Mouse (Mus musculus): ENCODE measurements around the gene Nfrkb.

Nfrkb gene

DNA sequence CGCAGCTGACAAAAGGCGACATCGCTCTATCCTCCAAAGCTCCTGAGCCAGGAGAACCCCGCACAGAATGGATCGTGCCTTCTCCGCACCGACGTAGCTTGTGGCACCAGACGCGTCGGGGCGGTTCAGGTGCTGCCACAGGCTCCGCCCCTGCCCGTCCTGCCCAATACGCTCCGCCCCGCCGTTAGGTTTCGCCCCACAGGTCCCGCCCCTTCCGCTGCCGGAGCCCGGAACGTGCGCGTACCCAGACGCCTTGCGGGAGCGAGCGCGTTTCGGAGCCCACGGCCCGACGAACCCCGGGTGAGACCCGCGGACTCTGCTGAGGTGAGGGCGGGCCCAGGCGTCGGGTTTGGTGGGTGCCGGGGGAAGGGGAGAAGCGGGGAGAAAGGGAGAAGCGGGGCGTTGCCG, at the start of gene Nfrkb:
Gene Nfrkb, plus strand, starts transcription at position 246 of the 408 bp plus-strand sequence.
- DNase-seq: peak; percentile 97

GRCm38 (mm10) chr9:31344289-31344831, 41.6 kb upstream of the Nfrkb start:
- DNase-seq: no peak

DNA sequence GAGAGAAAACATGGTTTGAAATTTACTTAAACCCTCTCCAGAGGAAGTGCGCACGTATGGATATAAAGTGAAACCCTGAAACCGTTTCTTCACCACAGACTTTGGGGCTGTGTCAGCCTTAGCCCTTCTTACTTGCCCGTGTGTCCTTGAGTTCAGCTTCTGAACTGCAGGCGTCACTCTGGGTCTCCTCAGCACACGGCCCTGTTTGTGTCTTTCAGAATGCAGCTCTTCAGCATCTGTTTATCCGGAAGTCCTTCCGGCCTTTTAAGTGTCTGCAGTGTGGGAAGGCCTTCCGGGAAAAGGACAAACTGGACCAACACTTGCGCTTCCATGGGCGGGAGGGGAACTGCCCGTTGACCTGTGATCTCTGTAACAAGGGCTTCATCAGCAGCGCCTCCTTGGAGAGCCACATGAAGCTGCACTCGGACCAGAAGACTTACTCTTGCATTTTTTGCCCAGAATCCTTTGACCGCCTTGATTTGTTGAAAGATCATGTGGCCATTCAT, 39.4 kb upstream of the Nfrkb start:
- DNase-seq: peak; percentile 26

DNA sequence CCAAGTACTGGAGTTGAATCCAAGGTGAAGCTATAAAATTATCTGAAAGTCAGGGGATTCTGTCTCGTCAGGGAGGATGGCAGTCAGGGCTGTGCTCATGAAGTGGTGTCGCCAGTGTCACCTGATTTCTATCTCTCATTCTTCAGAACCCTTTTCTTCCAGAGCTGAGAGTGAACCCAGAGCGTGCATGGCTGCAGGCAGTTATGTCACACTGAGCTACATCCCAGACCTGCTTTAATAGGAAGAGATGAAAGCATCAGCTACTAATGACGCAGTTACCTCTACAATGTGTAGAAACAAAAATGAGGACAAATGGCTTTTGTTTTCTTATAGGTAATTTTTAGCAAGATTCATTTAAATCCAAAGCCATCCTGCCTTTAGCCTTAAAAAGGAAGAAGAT, 37.5 kb upstream of the Nfrkb start:
- DNase-seq: no peak

DNA sequence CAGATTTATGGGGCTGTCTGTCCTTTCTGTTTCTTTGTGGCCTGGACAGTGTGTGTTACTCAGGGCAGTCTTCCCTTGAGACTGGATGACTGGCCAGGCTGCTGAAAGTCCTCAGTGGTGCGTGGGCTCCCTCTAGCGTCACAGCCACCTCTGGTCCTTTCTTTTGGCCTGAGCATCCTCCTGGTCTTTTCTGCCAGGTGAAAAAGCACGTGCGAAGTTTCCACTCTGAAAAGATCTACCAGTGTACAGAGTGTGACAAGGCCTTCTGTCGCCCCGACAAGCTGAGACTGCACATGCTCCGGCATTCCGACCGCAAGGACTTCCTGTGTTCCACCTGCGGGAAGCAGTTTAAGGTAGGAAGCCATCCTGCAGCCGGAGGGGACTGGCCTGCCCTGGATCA, 37.1 kb upstream of the Nfrkb start:
- DNase-seq: peak; percentile 87

- DNase-seq: no peak
Measured at GRCm38 (mm10) chr9:31352716-31353115, 33.3 kb upstream of the Nfrkb start.

GRCm38 (mm10) chr9:31353518-31353917, 32.5 kb upstream of the Nfrkb start:
- DNase-seq: no peak

GRCm38 (mm10) chr9:31354051-31354450, 31.9 kb upstream of the Nfrkb start:
- DNase-seq: no peak

GRCm38 (mm10) chr9:31363698-31364609, 22.0 kb upstream of the Nfrkb start:
- peak; percentile 47 for DNase-seq

DNA sequence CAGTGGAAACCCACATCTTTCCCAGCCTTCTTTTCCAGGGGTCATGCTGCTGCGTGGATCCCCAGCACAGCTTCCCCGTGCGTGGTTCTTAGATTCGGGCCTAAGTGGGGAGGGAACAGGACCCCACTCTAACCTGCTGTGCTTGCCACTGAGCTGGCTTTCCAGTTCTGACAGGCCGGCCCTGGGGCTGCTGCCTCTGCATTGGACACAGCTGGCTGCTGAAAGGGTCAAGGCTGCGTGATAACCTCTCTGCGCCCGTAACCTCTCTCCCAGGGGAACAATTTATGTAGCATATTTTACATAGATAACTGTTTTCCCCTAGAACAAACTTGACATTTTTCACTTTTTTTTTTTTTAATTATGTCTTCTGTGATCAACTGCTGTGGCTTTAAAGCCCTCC, 20.9 kb upstream of the Nfrkb start:
- peak; percentile 68 for DNase-seq

DNA sequence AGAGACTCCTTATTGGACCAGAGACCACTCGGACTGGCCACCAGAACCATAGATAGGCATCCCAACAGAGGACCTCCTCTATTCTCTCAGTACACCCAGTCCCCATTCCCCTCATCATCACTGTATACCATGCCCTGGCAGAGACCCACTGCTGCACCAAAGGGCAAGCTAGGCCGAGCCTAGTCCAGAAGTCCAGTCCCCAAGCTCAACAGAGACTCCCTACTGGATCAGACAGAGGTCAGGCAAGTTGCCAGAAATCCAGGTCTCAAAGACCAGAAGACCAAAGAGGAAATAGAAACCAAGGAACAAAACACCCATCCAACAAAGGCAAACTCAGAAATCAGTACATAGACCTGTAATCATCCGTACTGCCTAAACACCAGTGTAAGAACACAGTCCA, 14.3 kb upstream of the Nfrkb start:
- no peak for DNase-seq

GRCm38 (mm10) chr9:31376661-31377060, 9.3 kb upstream of the Nfrkb start:
- DNase-seq: no peak

DNA sequence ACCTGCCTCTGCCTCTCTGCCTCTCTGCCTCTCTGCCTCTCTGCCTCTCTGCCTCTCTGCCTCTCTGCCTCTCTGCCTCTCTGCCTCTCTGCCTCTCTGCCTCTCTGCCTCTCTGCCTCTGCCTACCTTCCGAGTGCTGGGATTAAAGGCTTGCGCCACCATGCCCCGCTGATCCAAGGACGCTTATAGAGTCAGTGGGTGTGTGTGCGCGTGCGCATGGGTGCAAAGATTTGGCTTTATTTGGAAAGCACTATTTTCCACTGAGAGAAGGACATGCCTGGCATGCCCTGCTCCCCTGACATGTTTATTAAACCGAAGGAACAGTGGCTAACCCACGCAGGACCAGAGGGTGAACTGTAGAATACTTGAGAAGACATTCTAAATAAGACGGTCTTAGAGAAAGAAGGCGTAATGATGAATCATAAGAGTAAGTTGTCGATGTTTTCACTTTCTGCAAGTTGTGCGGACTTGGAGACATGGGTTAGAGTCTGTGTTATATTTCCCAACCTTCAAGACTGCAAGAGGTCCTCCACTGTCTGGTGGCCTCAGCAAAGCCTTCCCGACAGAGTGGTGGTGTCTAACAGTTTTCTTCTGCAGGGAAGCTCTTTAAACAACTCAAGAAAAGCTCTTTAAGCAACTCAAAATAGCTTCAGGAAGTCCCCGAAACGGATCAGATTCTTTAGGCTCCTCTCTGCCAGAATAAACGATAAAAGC, 1.0 kb upstream of the Nfrkb start:
- no peak for DNase-seq

- no peak for DNase-seq
Measured at GRCm38 (mm10) chr9:31385500-31385869, 507 bp upstream of the Nfrkb start.

- DNase-seq: no peak
Measured at GRCm38 (mm10) chr9:31386368-31387180, 582 bp downstream of the Nfrkb start.

DNA sequence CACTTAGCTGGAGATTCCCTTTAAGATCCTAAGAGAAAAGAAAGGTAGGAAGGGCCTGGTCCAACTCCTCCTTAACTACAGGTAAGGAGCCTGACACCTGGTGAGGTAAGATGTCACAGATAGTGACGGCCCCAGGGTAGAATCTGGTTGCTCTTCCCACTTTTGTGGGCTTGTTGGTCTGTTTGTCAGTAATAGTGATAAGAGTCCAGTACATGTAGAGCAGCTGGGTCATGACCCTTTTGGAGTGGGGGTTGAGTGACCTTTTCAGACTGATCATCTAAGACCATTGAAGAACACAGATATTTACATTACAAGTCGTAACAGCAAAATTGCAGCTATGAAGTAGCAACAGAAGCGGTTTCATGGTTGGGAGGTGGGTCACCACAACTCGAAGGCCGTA, 1.2 kb downstream of the Nfrkb start:
- no peak for DNase-seq

GRCm38 (mm10) chr9:31400441-31400840, 14.4 kb downstream of the Nfrkb start:
- peak; percentile 87 for DNase-seq

GRCm38 (mm10) chr9:31404311-31404710, 18.3 kb downstream of the Nfrkb start:
- DNase-seq: no peak

- DNase-seq: peak; percentile 59
Measured at GRCm38 (mm10) chr9:31405217-31405616, 19.2 kb downstream of the Nfrkb start.

DNA sequence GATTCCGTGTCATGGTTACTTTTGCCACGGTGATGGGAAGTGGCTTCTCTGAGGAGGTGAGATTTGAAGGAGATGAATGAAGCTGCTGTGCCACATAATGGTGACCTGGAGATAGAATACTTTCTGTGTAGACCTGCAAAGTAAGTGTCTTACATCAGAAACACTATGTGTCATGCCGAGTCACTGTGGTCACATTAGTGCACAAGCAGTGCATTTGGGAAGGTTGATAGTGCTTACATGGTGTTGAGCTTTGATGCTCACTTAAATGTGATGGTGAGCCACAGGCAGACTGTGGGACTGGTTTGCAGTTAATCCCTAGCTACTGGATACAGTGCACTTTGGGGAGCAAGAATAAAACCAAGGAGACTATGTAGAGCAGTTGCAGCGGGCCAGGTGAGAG, 26.2 kb downstream of the Nfrkb start:
- no peak for DNase-seq

DNA sequence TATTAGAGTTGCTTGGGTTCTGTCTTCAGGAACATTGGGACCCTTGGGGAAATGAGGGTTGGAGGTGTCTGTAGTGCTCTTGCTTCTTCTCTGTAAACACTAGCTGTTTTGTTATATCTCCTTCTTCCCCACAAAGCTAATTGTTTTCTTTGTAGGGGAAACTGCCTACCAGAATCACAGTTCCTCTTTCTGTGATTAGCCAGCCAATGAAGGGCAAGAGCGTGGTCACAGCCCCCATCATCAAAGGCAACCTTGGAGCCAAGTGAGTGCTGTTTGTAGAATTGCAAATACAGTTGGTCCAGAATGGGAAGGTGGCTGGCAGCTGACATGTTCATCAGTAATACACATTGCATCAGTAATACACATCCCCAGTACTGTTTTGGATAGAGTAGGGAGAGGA, 32.8 kb downstream of the Nfrkb start:
- no peak for DNase-seq

- DNase-seq: no peak
Measured at GRCm38 (mm10) chr9:31422143-31422542, 36.2 kb downstream of the Nfrkb start.

DNA sequence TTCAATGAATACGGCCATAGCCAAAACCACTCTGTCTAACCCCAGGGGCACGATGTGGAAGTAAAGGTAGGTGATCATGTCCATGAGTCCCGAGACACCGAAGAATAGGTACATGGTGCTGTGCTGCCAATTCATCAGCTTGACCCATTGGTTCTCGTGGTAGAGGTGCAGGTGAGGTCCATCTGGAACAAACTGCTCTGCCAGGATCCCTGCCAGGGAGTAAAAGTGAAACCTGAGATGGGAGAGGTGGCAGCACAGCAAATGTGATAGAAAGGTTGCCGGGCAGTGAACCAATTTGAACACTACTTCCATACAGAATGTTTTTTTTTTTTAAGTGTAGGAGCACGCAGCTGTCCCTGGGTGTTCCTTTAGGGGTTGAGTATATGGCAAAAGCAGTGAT, 43.0 kb downstream of the Nfrkb start:
- no peak for DNase-seq

Data from kidney, postnatal 10 days (tissue).